Mouse (Mus musculus) urinary bladder, postnatal 4 days (tissue): ENCODE data around the gene Wdr48.

Experiments
- DNase-seq, 2 experiments: peaks; one replicate each; pipeline ENCODE4 v3.0.0; 2021 to 2022; ENCODE audit warnings: low spot score in 2 of 2

Wdr48 gene

DNA sequence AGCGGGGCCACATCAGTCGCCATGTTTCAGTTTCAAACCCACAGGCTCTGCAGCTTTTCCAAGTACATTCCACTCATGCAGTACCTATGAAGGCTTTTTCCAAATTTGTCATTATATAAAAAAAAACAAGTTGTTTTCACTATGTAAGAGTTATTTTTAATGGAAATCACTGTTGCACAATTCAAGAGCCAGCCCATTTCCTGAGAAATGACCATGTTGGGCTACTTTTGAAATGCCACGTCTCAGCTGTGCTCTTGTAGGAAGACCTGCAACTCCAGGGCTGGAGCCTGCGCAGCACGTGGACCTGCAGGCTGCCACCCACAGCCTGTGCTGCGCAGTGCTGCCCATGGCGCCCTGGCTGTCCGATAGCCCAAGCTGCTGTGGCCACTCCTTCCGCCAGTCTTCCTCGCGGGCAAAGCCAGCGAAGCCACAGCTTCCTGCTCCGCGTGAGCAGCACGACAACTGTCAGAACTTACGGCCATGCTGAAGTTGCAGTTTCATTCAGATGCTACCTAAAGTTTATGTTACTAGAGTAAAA is 30.5 kb downstream of the Wdr48 start:
- no peak for DNase-seq

- DNase-seq = no peak
Measured at GRCm38 (mm10) chr9:119925729-119926128, 31.1 kb downstream of the Wdr48 start.

DNA sequence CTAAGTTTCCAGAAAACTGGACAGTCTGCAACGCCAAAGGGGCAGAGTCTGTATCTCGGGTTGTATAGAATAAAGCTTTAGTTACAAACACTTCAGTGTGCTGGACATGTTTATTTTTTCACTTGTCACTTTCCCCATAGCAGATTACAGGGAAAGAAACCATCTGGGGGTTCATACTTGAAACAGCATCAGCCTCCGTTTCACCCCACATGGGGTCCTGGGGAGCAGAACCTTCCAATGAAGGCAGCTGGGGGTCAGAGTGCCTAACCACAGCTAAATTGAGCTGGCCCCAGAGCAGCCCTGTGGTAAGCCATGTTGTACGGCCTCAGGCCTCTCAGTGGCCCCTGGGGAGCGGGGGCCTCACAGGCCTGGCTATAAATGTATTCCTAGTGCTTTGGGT is 31.8 kb downstream of the Wdr48 start:
- DNase-seq = no peak

GRCm38 (mm10) chr9:119932358-119932757 is 37.7 kb downstream of the Wdr48 start:
- no peak for DNase-seq

- DNase-seq = no peak
Measured at GRCm38 (mm10) chr9:119933675-119934074, 39.0 kb downstream of the Wdr48 start.

- DNase-seq = peak; percentile 91 to 96
Measured at GRCm38 (mm10) chr9:119937005-119937773, 42.5 kb downstream of the Wdr48 start, which contains the start of the genes Gorasp1 and Ttc21a. TSS of gene Gorasp1 (minus strand) at chr9:119937565. TSS of gene Ttc21a (plus strand) at chr9:119937606.

DNA sequence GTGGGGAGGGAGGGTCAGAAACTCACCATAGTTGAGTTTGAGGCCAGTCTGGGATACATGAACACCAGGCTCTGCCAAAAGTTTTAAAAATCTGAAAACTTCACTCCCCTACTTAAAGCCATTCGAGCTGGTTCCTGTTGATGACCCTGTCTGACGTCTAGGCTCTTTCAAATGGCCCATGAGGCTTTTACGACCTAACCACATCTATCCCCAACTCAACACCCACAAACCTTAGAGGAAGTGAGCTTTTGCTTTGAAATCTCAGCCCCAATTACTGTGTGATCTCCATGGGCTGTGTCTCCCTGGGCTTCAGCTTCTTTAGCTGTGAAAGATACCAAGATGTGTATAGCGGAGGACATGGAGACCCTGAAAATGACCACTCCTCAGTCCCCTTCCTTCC is 43.8 kb downstream of the Wdr48 start:
- DNase-seq = no peak

DNA sequence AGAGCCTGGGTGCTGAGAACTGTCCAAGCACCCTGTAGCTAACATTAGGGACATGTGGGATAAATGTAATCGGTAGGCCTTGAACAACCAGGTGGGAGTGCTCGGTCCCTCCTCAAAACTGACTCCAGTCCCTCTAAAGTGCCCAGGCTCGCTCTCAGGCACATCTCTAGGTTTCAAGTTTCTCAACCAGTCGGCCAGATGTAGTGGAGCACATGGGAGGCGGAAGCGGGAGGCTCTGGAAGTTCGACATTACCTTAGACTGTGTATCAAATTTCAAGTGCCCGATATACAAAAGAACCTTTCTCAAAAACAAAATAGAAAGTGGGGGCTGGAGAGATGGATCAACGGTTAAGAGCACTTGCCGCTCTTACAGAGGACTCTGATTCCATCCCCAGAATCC is 45.0 kb downstream of the Wdr48 start:
- no peak for DNase-seq

- no peak for DNase-seq
Measured at GRCm38 (mm10) chr9:119941407-119941806, 46.7 kb downstream of the Wdr48 start.

DNA sequence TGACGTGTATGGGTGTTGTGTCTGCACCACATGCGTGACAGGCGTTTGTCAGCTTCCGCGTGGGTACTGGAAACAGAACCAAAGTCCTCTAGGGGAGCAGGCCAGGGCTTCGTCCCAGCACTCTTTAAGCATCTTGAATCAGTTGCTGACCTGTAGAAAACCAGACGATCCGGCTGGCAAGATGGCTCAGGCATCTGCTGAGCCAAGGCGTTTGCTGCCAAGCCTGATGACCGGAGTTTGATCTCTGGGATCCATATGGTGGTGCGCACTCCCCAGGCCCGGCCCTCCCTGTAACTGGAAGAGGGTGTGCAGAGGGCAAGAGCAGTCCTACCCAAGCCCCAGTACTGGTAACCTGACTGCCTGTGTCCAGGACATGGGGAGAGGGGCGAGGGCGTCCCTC is 47.2 kb downstream of the Wdr48 start:
- DNase-seq = no peak

DNA sequence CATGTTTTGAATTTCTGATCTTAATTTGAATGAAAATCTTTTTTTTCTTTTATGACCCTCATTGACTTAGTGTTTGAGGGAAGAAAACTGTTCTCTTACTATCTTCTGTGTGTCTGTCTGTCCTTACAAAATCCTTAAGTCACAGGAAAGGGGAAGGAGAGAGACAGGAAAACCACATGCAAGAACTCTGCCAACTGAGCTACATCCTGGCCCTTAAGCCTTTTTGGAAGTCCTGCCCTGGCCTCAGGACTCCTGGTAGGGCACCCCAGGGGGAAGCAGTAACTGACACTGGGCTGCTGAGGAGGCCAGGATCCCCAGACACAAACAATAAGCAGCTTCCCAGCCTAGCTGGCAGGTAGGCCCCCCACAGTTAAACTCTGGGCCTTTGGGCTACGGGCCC is 48.6 kb downstream of the Wdr48 start:
- DNase-seq = no peak

GRCm38 (mm10) chr9:119945173-119945900 is 50.7 kb downstream of the Wdr48 start:
- no peak for DNase-seq

DNA sequence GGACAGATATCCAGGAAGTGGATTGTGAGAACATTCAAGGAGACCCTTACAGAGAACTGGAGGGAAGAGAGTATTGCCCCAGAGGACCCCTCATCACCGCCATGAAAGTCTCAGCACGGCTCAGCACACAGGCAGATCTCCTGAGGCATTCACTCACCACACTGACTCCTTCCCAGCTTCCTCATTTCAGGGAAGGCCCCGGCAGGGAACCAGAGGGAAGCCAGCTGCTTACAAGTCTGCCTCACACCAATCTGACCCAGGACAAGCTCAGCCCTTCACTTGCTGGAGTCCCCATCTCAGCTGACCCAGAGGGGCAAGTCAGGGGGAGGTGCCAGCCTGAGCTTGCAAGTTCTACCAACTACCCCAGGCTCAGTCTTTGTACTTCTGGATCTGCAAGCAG is 54.1 kb downstream of the Wdr48 start:
- DNase-seq = no peak

DNA sequence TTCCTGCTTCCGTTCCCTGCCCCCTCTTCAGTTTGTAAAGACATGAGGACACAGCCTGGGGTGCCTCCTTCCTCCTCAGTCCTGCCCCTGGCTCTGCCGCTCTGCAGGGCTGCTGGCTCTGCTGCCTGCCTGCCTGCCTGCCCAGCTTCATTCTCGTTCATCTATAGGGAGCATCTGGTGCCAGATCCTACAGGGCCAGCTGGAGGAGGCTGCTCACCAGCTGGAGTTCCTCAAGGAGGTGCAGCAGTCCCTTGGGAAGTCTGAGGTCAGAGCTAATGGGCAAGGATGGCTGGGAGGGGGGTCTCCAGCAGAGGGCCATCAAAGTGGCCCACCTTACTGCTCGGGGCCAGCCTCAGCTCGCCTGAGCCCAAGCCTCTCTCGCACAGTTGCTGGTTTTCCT is 55.8 kb downstream of the Wdr48 start:
- DNase-seq = no peak

GRCm38 (mm10) chr9:119951388-119951787 is 56.7 kb downstream of the Wdr48 start:
- no peak for DNase-seq

GRCm38 (mm10) chr9:119958835-119959234 is 64.2 kb downstream of the Wdr48 start:
- DNase-seq = no peak

DNA sequence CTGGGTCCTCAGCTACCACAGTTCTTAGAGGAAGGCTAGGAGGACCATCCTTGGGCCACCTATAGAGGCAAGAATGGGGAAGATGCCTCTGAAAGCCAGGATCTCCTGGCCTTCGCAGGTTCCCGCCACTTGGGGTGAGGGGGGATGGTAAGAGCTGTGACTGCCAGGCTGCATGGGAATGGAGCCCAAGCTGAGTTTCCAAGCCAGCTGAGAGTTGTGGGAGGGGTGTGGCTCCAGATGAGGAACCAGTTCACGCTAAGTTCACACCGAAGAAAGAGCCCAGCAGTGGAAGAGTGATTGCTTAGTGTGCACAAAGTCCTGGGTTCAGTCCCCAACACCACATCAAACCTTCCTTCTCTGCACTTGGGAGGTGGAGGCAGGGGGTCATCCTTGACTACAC is 67.5 kb downstream of the Wdr48 start:
- DNase-seq = no peak

DNA sequence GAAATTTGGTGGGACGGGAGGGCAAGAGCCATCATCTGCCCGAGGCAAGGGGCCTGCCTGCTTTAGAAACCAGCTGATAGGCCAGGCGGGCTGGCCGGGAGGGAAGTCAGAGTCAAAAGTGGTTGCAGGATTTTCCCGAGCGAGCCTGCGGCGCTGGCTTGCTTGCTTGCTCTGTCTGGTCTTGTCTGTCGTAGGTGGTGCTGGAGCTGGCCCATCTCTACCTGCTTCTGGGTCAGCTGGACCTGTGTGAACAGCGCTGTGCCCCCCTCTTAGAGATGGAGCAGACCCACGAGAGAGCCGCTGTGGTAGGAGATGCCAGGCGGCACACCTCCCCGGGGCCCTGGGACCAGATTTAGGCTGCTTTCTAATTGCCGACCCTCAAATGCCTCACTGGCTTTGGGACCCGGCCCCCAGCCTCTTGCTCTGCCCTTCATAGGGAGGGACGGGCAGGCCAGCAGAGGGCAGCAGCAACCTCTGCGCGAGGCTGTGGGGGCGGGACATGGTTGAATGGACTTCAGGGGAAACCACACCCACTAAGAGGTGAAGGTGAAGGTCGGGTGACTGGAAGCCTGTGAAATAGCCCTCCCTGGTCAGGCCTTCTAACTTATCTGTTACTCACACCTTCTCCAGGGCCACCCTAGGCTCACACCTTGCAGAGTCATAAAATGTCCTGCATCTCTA is 68.4 kb downstream of the Wdr48 start:
- DNase-seq = peak in 1 of 2 experiments; percentile 54

GRCm38 (mm10) chr9:119964206-119964605 is 69.5 kb downstream of the Wdr48 start:
- DNase-seq = no peak

GRCm38 (mm10) chr9:119965186-119965585 is 70.5 kb downstream of the Wdr48 start:
- DNase-seq = no peak

DNA sequence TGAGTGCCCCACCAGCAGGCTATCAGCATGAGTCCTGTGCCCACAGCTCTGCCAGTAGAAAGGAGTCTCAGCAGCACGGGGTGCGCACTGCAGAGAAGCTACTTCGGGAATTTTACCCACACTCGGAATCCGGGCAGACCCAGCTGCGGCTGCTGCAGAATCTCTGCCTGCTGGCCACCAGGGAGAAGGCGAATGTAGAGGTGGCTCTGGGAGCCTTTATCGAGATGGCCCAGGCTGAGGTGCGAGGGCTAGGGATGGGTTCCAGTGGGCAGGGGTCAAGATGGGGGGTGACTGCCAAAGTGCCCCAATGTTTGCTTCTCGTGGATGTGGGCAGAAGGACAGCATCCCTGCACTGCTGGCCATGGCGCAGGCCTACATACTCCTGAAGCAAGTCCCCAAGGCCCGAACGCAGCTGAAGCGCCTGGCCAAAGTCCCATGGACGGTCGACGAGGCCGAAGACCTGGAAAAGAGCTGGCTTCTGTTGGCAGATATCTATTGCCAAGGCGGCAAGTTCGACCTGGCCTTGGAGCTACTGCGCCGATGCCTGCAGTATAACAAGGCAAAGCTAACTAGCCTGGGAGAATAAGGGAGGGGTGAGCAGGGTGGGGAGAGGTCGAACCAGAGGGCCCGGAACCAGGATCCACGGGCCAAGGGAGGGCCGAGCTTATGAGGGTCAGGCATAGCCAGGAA is 71.7 kb downstream of the Wdr48 start:
- no peak for DNase-seq

DNA sequence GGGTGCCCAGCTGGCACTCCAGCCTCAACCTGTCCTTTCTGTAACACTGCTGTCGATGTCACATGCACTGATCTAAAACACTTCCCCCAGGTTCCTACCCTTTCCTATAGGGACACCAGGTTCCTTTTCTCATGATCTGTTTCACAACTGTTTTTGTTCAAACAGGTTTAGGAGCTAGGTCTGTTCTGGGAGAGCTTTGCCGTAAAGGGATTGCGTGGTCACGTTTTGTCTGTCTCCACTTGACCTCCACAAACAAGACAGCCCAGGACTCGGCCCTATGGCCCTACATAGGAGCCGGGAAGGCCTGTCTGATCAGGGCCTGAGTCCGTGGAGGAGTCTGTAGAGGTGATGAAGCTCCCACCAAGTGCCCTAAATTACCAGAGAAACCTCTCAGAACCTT is 75.1 kb downstream of the Wdr48 start:
- no peak for DNase-seq
